Mouse (Mus musculus) embryonic facial prominence, embryonic 14.5 days (tissue): ENCODE measurements at regions not wholly inside any gene's neighbourhood (a gene's known extent, or its start where the extent isn't known, plus 50 kb on each side); places are given as distances from the start of the nearest gene placed in this dataset.

Experiments
- ATAC-seq: fragments of 200-750 bp; cut with Nextera tagmentation; 2 replicates; pipeline ENCODE4 v1.8.0; 2017; ENCODE audit warnings: low read depth, moderate number of reproducible peaks, moderate TSS enrichment
- DNase-seq: peaks from one replicate; pipeline ENCODE4 v3.0.0-alpha.2; 2015; ENCODE audit warnings: low spot score
- H3K27ac ChIP-seq: fragments of 300-500 bp; sonication (generic); replicated peaks from 2 replicates; pipeline ENCODE4 v1.5.1; 2014; ENCODE audit warnings: low read depth, mild to moderate bottlenecking, low read length, moderate library complexity
- H3K27me3 ChIP-seq: fragments of 300-500 bp; sonication (generic); replicated peaks from 2 replicates; pipeline ENCODE4 v1.6.1; 2014; ENCODE audit warnings: low read length; ENCODE audit not compliant: control insufficient read depth, insufficient read depth
- H3K36me3 ChIP-seq: fragments of 300-500 bp; sonication (generic); 2 replicates; pipeline ENCODE4 v1.6.1; 2014; ENCODE audit warnings: low read length, mixed read lengths; ENCODE audit not compliant: control insufficient read depth, insufficient read depth
- H3K4me1 ChIP-seq: fragments of 300-500 bp; sonication (generic); 2 replicates; pipeline ENCODE4 v1.6.1; 2014; ENCODE audit warnings: antibody characterized with exemption, low read length; ENCODE audit not compliant: control insufficient read depth, insufficient read depth
- H3K4me2 ChIP-seq: fragments of 300-500 bp; sonication (generic); 2 replicates; pipeline ENCODE4 v1.6.1; 2014; ENCODE audit warnings: low read depth, mild to moderate bottlenecking, low read length, moderate library complexity, mixed read lengths
- H3K4me3 ChIP-seq: fragments of 300-500 bp; sonication (generic); 2 replicates; pipeline ENCODE4 v1.5.1; 2014; ENCODE audit warnings: low read depth, mild to moderate bottlenecking, low read length
- H3K9ac ChIP-seq: fragments of 300-500 bp; sonication (generic); 2 replicates; pipeline ENCODE4 v1.6.1; 2014; ENCODE audit warnings: low read depth, mild to moderate bottlenecking, low read length, moderate library complexity, mixed read lengths
- H3K9me3 ChIP-seq: fragments of 300-500 bp; sonication (generic); 2 replicates; pipeline ENCODE4 v1.6.1; 2016; ENCODE audit warnings: low read length; ENCODE audit not compliant: control insufficient read depth
- WGBS: fragments of 180-500 bp; shearing (Covaris S2); extraction: QIAGEN DNeasy Blood & Tissue Kit; methylation state at CpG from one replicate; pipeline ENCODE4 v1.1.7; 2014; 5-methylcytosine and 5-hydroxymethylcytosine counted together

DNA sequence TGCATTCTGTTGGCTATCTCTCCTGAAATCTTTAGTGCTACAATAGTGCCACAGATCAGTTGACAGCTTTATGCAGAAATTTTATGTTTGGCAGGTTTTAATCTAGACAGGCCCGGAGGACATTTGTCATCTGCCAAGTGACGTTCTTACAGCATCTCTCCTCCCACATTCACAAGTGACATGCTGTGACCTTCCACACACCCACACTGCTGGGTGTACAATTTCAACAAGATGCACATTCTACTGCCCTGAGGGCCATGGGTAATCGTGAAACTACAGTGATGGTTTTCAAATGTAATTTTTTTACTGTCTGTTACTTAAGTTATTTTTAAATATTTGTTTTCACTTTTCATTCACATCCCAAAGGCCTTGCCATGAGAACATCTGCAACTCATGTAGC lies 639.2 kb upstream of the Gm11114 start:
- no peak overlapping the region for H3K27ac ChIP-seq
- no peaks in the 10 kb centered on the region for H3K36me3 ChIP-seq
- H3K27me3 ChIP-seq = no peaks in the 10 kb centered on the region
- ATAC-seq (no peak), DNase-seq (peak; percentile 75)
- no peaks in the 10 kb centered on the region for H3K9me3 ChIP-seq
- H3K9ac ChIP-seq = no peak overlapping the region
- H3K4me1 ChIP-seq = no peaks in the 10 kb centered on the region
- H3K4me3 ChIP-seq = no peak overlapping the region
- H3K4me2 ChIP-seq = no peak overlapping the region
- 26% methylated on average over 3 of the region's 3 CpGs for WGBS

DNA sequence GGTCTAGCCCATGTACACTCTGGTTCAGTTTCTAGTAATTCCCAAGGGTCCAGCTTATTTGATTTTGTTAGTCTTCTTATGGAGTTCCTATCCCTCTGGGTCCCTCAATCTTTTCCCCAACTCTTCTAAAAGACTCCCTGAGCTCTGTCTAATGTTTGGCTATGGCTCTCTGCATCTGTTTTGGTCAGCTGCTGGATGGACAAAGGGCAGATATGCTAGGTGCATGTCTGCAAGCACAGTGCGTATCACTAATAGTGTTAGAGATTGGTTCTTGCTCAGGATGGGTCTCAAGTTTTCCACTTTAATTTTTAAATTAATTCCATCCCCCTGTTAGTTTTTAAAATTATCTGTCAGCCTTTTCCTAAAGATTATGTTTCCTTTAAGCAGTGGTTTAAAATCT lies 634.2 kb upstream of the Gm11114 start:
- no peaks in the 10 kb centered on the region for H3K9me3 ChIP-seq
- ATAC-seq (no peak), DNase-seq (no peak)
- no peak overlapping the region for H3K4me3 ChIP-seq
- H3K36me3 ChIP-seq = no peaks in the 10 kb centered on the region
- no peak overlapping the region for H3K27ac ChIP-seq
- no peak overlapping the region for H3K9ac ChIP-seq
- WGBS = 79% methylated on average over 1 of the region's 1 CpGs
- no peaks in the 10 kb centered on the region for H3K27me3 ChIP-seq
- no peaks in the 10 kb centered on the region for H3K4me1 ChIP-seq
- no peak overlapping the region for H3K4me2 ChIP-seq

DNA sequence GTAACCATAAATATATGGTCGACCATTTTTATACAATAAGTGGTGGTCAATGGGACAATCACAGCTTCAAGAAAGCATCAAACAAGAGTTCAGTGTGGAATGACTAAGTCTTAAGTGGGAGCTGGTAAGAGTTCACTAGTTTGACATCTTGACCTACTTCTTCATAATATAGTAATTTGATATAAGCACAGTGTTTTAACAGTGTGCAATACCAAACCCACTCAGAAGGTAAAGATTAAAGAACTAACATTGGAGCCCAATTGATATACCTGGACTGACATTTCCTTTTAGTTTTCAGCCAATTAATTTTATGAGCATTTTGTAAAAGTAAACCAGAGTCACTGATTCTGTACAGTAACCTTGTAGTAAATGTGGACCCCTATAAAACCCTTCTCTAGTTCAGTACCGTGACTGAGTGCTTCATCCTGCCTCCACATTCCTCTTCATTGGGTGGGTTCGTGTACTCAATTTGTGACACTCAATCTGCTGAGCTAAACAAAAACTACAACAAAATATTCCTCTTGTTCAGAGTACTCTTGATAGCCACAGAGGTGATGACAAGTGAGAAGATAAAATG lies 593.9 kb upstream of the Gm11114 start:
- ATAC-seq = no peak
- no peak overlapping the region for H3K4me2 ChIP-seq
- H3K4me1 ChIP-seq = no peaks in the 10 kb centered on the region
- H3K9me3 ChIP-seq = no peaks in the 10 kb centered on the region
- no peak overlapping the region for H3K9ac ChIP-seq
- no peak for DNase-seq
- no peaks in the 10 kb centered on the region for H3K36me3 ChIP-seq
- no peak overlapping the region for H3K4me3 ChIP-seq
- 66% methylated on average over 3 of the region's 3 CpGs for WGBS
- H3K27me3 ChIP-seq = no peaks in the 10 kb centered on the region
- no peak overlapping the region for H3K27ac ChIP-seq

- H3K4me2 ChIP-seq = no peak overlapping the region
- H3K27me3 ChIP-seq = no peaks in the 10 kb centered on the region
- H3K9me3 ChIP-seq = no peaks in the 10 kb centered on the region
- H3K27ac ChIP-seq = no peak overlapping the region
- H3K4me3 ChIP-seq = no peak overlapping the region
- no peak overlapping the region for H3K9ac ChIP-seq
- WGBS = 77% methylated on average over 3 of the region's 3 CpGs
- no peak for DNase-seq
- no peaks in the 10 kb centered on the region for H3K36me3 ChIP-seq
- H3K4me1 ChIP-seq = no peaks in the 10 kb centered on the region
- no peak for ATAC-seq
These were observed 593.2 kb upstream of the Gm11114 start for GRCm38 (mm10) chr9:84719396-84719795.

- H3K27ac ChIP-seq = no peak overlapping the region
- no peak for DNase-seq
- peaks cover under 1% of the 10 kb centered on the region; the same call in 1 of the 2 replicates for H3K9me3 ChIP-seq
- no peak for ATAC-seq
- no peak overlapping the region for H3K4me2 ChIP-seq
- H3K36me3 ChIP-seq = no peaks in the 10 kb centered on the region
- no peak overlapping the region for H3K9ac ChIP-seq
- WGBS = 85% methylated on average over 2 of the region's 2 CpGs
- no peak overlapping the region for H3K4me3 ChIP-seq
- H3K4me1 ChIP-seq = no peaks in the 10 kb centered on the region
- H3K27me3 ChIP-seq = no peaks in the 10 kb centered on the region
These were observed 592.1 kb upstream of the Gm11114 start for GRCm38 (mm10) chr9:84720454-84720853.

GRCm38 (mm10) chr9:84739266-84739665 lies 573.3 kb upstream of the Gm11114 start:
- no peak overlapping the region for H3K4me3 ChIP-seq
- H3K9ac ChIP-seq = no peak overlapping the region
- no peaks in the 10 kb centered on the region for H3K27me3 ChIP-seq
- H3K27ac ChIP-seq = no peak overlapping the region
- DNase-seq (no peak), ATAC-seq (no peak)
- H3K4me2 ChIP-seq = no peak overlapping the region
- H3K36me3 ChIP-seq = no peaks in the 10 kb centered on the region
- WGBS = 67% methylated on average over 2 of the region's 2 CpGs
- H3K4me1 ChIP-seq = 0 out of 2 replicates have a peak, but pooled peaks cover 5% of the 10 kb centered on the region
- no peaks in the 10 kb centered on the region for H3K9me3 ChIP-seq

GRCm38 (mm10) chr9:84740336-84740735 lies 572.2 kb upstream of the Gm11114 start:
- Histone ChIP-seq H3K9ac (no peak overlapping the region), H3K36me3 (no peaks in the 10 kb centered on the region), H3K27me3 (no peaks in the 10 kb centered on the region), H3K4me2 (no peak overlapping the region), H3K27ac (no peak overlapping the region), H3K9me3 (no peaks in the 10 kb centered on the region), H3K4me1 (0 out of 2 replicates have a peak, but pooled peaks cover 5% of the 10 kb centered on the region), H3K4me3 (no peak overlapping the region)
- ATAC-seq = no peak
- 61% methylated on average over 2 of the region's 2 CpGs for WGBS
- no peak for DNase-seq

- H3K4me3 ChIP-seq = no peak overlapping the region
- ATAC-seq (no peak), DNase-seq (no peak)
- 77% methylated on average over 1 of the region's 1 CpGs for WGBS
- no peak overlapping the region for H3K4me2 ChIP-seq
- H3K4me1 ChIP-seq = no peaks in the 10 kb centered on the region
- H3K27ac ChIP-seq = no peak overlapping the region
- no peaks in the 10 kb centered on the region for H3K27me3 ChIP-seq
- H3K36me3 ChIP-seq = no peaks in the 10 kb centered on the region
- H3K9ac ChIP-seq = no peak overlapping the region
- H3K9me3 ChIP-seq = no peaks in the 10 kb centered on the region
These were observed 558.2 kb upstream of the Gm11114 start for GRCm38 (mm10) chr9:84754332-84754731.

GRCm38 (mm10) chr9:84754828-84755227 lies 557.7 kb upstream of the Gm11114 start:
- WGBS = 34% methylated on average over 2 of the region's 2 CpGs
- no peaks in the 10 kb centered on the region for H3K27me3 ChIP-seq
- peak; percentile 68; the same call in 1 of the 2 replicates for ATAC-seq
- H3K27ac ChIP-seq = no peak overlapping the region
- H3K36me3 ChIP-seq = no peaks in the 10 kb centered on the region
- no peaks in the 10 kb centered on the region for H3K9me3 ChIP-seq
- H3K9ac ChIP-seq = no peak overlapping the region
- no peaks in the 10 kb centered on the region for H3K4me1 ChIP-seq
- no peak overlapping the region for H3K4me2 ChIP-seq
- peak; percentile 79 for DNase-seq
- no peak overlapping the region for H3K4me3 ChIP-seq
